Mouse (Mus musculus): ENCODE data around the gene Mybpc2. TPM values are rescaled to one million over a fixed set of nuclear protein-coding genes. Genes with fewer than 3 reads are reported as not detected.

Mybpc2 gene
- polyA plus RNA-seq, 1 experiment from 2014 or later = 0.63 TPM

DNA sequence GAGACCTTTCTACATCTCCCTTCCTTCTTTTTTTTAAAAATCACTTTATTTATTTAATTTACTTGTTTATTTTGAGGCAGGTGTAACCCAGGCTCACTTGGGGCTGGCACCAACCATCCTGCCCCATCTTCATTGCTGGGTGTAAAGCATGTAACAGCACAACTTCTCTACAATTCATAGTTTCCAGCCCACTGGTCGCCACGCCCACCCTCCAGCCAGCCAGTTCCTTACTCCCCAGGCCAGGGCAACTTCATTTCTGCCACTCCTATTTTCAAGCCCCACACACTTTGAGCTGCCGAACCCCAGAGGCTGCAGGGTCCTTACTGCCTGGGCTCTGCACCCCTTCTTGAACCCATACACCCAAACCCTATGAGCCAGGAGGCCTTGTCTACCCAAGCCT is 3.5 kb downstream of the Mybpc2 start:
- Histone ChIP-seq H3K4me1 (replicated peaks; ENCODE audit: control insufficient read depth, insufficient read depth, low read length) (peaks cover 16% of the 10 kb centered on the region), H3K4me2 (ENCODE audit: low read depth, low read length) (no peak overlapping the region), H3K27ac (ENCODE audit: low read length) (no peak overlapping the region), H3K9me3 (ENCODE audit: control insufficient read depth, low read length) (no peaks in the 10 kb centered on the region), H3K9ac (ENCODE audit: low read length) (no peak overlapping the region), H3K27me3 (ENCODE audit: control insufficient read depth, insufficient read depth, low read depth, low read length) (peaks cover 29% of the 10 kb centered on the region), H3K36me3 (ENCODE audit: control insufficient read depth, insufficient read depth, low read length) (no peaks in the 10 kb centered on the region), H3K4me3 (ENCODE audit: low read length) (no peak overlapping the region)
- ATAC-seq (ENCODE audit: low read depth) = no peak
- 56% methylated on average over 3 of the region's 3 CpGs for whole genome bisulfite sequencing

- no peak overlapping the region for H3K4me2 ChIP-seq (ENCODE audit: low read depth, low read length)
- H3K27me3 ChIP-seq (ENCODE audit: control insufficient read depth, insufficient read depth, low read depth, low read length) = peaks cover 25% of the 10 kb centered on the region
- peaks cover 3% of the 10 kb centered on the region for H3K4me1 ChIP-seq (replicated peaks; ENCODE audit: control insufficient read depth, insufficient read depth, low read length)
- no peaks in the 10 kb centered on the region for H3K36me3 ChIP-seq (ENCODE audit: control insufficient read depth, insufficient read depth, low read length)
- ATAC-seq (ENCODE audit: low read depth) = no peak
- H3K9ac ChIP-seq (ENCODE audit: low read length) = no peak overlapping the region
- 65% methylated on average over 9 of the region's 9 CpGs for WGBS
- no peak overlapping the region for H3K4me3 ChIP-seq (ENCODE audit: low read length)
- no peak overlapping the region for H3K27ac ChIP-seq (ENCODE audit: low read length)
- no peaks in the 10 kb centered on the region for H3K9me3 ChIP-seq (ENCODE audit: control insufficient read depth, low read length)
Measured at GRCm38 (mm10) chr7:44519240-44519913, 5.1 kb downstream of the Mybpc2 start.

DNA sequence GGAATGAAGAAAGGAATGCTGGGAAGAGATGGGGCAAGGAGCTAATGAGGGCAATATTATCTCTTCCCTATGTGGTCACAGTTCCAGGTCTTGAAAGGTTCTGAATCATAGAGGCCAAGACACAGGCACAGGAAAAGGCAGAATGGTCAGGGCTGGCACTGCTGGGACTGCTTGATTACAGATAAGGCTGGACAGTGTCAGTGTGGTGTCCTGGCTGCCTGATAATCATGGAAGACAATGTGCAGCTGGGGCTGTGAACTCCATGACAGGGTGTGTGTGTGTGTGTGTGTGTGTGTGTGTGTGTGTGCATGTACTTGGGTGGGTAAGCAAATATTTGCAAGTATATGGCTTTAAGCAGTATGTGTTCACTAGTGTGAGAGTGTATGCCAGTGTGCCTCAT is 17.0 kb downstream of the Mybpc2 start:
- Histone ChIP-seq H3K4me3 (ENCODE audit: low read length) (no peak overlapping the region), H3K9ac (ENCODE audit: low read length) (no peak overlapping the region), H3K4me2 (ENCODE audit: low read depth, low read length) (no peak overlapping the region), H3K4me1 (replicated peaks; ENCODE audit: control insufficient read depth, insufficient read depth, low read length) (no peaks in the 10 kb centered on the region), H3K36me3 (ENCODE audit: control insufficient read depth, insufficient read depth, low read length) (no peaks in the 10 kb centered on the region), H3K27ac (ENCODE audit: low read length) (no peak overlapping the region), H3K9me3 (ENCODE audit: control insufficient read depth, low read length) (no peaks in the 10 kb centered on the region), H3K27me3 (ENCODE audit: control insufficient read depth, insufficient read depth, low read depth, low read length) (no peaks in the 10 kb centered on the region; the same call in 1 of the 2 replicates)
- no peak for ATAC-seq (ENCODE audit: low read depth)

DNA sequence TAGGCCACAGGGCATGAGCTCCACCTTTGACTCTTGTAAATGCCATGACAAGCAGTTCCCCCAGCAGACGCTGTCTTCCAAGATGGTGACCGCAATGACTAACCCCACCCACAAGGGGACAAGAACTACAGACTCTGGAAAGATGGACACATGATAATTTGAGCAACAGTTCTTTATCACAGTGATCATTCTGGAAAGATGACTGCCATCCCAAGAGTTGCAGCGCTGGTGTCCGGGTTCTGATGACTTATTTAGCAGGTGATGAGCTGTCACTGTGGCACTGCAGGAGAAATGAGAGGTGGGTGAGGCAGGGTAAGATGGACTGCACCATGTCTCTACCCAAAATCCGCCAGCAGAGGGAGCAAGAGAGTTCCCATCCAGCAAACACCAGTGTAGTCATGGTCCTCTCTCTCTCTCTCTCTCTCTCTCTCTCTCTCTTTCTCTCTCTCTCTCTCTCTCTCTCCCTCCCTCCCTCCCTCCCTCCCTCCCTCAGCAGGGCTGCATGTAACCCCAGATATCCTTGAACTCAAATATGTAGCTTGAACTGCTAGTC is 22.8 kb downstream of the Mybpc2 start:
- 31% methylated on average over 5 of the region's 5 CpGs for WGBS
- H3K4me2 ChIP-seq (ENCODE audit: low read depth, low read length) = no peak overlapping the region
- H3K9ac ChIP-seq (ENCODE audit: low read length) = no peak overlapping the region
- no peak overlapping the region for H3K27ac ChIP-seq (ENCODE audit: low read length)
- H3K36me3 ChIP-seq (ENCODE audit: control insufficient read depth, insufficient read depth, low read length) = no peaks in the 10 kb centered on the region
- H3K9me3 ChIP-seq (ENCODE audit: control insufficient read depth, low read length) = no peaks in the 10 kb centered on the region
- H3K4me3 ChIP-seq (ENCODE audit: low read length) = no peak overlapping the region
- peaks cover 3% of the 10 kb centered on the region; the same call in 1 of the 2 replicates for H3K4me1 ChIP-seq (replicated peaks; ENCODE audit: control insufficient read depth, insufficient read depth, low read length)
- no peaks in the 10 kb centered on the region for H3K27me3 ChIP-seq (ENCODE audit: control insufficient read depth, insufficient read depth, low read depth, low read length)
- ATAC-seq (ENCODE audit: low read depth) = peak; percentile 34; the same call in 1 of the 2 replicates

DNA sequence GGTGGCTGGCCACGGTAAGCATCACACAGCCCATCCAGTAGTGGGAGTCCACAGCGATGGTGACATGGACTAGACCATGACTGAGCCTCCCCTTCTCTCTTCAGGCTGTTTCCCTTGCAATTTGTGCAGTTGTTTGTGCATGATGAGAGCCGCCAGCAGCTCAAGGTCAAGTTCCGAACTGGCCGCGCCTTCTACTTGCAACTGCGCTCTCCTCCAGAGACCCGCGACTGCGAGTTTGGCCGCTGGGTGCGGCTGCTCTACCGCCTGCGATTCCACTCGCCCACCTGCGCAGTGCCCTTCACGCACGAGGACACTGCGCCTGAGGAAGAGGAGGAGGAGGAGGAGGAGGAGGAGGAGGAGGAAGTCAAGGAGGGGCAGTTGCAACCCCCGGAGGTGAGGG is 24.4 kb downstream of the Mybpc2 start:
- no peak overlapping the region for H3K4me3 ChIP-seq (ENCODE audit: low read length)
- 43% methylated on average over 20 of the region's 20 CpGs for WGBS
- no peaks in the 10 kb centered on the region for H3K27me3 ChIP-seq (ENCODE audit: control insufficient read depth, insufficient read depth, low read depth, low read length)
- H3K27ac ChIP-seq (ENCODE audit: low read length) = no peak overlapping the region
- H3K4me1 ChIP-seq (replicated peaks; ENCODE audit: control insufficient read depth, insufficient read depth, low read length) = peaks cover 11% of the 10 kb centered on the region
- ATAC-seq (ENCODE audit: low read depth) = no peak
- H3K9ac ChIP-seq (ENCODE audit: low read length) = no peak overlapping the region
- H3K4me2 ChIP-seq (ENCODE audit: low read depth, low read length) = no peak overlapping the region
- no peaks in the 10 kb centered on the region for H3K9me3 ChIP-seq (ENCODE audit: control insufficient read depth, low read length)
- H3K36me3 ChIP-seq (ENCODE audit: control insufficient read depth, insufficient read depth, low read length) = no peaks in the 10 kb centered on the region

DNA sequence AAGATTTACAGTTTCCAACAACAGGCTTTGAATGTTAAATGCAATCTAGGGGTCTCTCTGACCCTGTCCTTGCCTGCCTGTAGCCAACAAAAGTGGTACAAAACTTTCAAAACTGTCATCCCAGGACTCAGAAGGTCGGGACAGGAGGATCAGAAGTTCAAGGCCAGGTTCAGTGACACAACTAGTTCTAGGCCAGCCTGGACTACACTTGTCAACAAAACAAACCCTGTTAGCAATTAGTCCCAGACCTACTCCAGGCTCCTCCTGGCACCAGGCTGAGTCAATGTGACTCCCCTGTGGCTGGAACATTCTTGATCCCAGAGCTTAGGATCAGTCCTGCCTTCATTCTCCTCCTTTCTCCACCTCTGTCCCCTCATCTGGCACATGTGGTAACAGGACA is 25.5 kb downstream of the Mybpc2 start:
- Histone ChIP-seq H3K9me3 (ENCODE audit: control insufficient read depth, low read length) (no peaks in the 10 kb centered on the region), H3K4me2 (ENCODE audit: low read depth, low read length) (no peak overlapping the region), H3K4me1 (replicated peaks; ENCODE audit: control insufficient read depth, insufficient read depth, low read length) (peaks cover 16% of the 10 kb centered on the region), H3K9ac (ENCODE audit: low read length) (no peak overlapping the region), H3K4me3 (ENCODE audit: low read length) (no peak overlapping the region), H3K27me3 (ENCODE audit: control insufficient read depth, insufficient read depth, low read depth, low read length) (no peaks in the 10 kb centered on the region), H3K27ac (ENCODE audit: low read length) (no peak overlapping the region), H3K36me3 (ENCODE audit: control insufficient read depth, insufficient read depth, low read length) (no peaks in the 10 kb centered on the region)
- 68% methylated on average over 1 of the region's 1 CpGs for WGBS
- ATAC-seq (ENCODE audit: low read depth) = no peak

DNA sequence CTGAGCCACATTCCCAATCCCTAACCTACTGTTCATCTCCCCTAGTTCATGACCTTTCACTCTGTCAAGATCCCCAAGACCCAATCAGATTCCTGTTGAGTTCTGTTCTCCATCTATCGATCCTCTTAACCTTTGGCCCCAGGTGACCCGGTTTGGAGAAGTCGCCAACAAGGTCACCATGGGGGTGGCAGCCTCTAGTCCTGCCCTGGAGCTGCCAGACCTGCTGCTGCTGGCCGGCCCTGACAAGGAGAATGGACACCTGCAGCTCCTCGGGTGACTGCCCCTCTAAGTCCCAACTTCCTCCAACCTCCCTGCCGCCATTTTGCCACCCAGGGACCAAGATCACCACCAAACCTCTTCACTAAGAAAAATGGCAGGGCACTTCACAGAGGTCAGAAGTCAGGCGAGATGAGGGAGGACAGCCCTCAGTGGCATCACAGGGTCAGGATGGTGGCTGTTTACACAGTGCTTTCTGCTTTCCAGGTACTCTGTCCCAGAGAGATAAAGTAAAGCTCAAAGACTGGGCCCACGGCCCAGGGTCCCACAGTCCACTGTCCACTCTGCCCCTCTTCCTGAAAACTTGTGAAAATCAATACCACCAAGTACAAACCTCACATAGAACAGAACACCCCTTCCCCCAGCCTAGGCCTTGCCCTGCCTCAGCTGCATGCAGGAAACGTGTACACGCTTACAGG is 26.9 kb downstream of the Mybpc2 start:
- peak overlapping the region; percentile 82 for H3K4me3 ChIP-seq (ENCODE audit: low read length)
- ATAC-seq (ENCODE audit: low read depth) = no peak
- H3K36me3 ChIP-seq (ENCODE audit: control insufficient read depth, insufficient read depth, low read length) = peaks cover 7% of the 10 kb centered on the region
- H3K27ac ChIP-seq (ENCODE audit: low read length) = no peak overlapping the region
- peaks cover 16% of the 10 kb centered on the region for H3K4me1 ChIP-seq (replicated peaks; ENCODE audit: control insufficient read depth, insufficient read depth, low read length)
- peak overlapping the region; percentile 98 for H3K4me2 ChIP-seq (ENCODE audit: low read depth, low read length)
- WGBS = 68% methylated on average over 10 of the region's 10 CpGs
- no peaks in the 10 kb centered on the region for H3K27me3 ChIP-seq (ENCODE audit: control insufficient read depth, insufficient read depth, low read depth, low read length)
- H3K9ac ChIP-seq (ENCODE audit: low read length) = peak overlapping the region; percentile 84
- H3K9me3 ChIP-seq (ENCODE audit: control insufficient read depth, low read length) = no peaks in the 10 kb centered on the region

- H3K27me3 ChIP-seq (ENCODE audit: control insufficient read depth, insufficient read depth, low read depth, low read length) = no peaks in the 10 kb centered on the region
- peak overlapping the region; percentile 84 for H3K9ac ChIP-seq (ENCODE audit: low read length)
- peaks cover 16% of the 10 kb centered on the region for H3K4me1 ChIP-seq (replicated peaks; ENCODE audit: control insufficient read depth, insufficient read depth, low read length)
- peak overlapping the region; percentile 98 for H3K4me2 ChIP-seq (ENCODE audit: low read depth, low read length)
- H3K27ac ChIP-seq (ENCODE audit: low read length) = peak overlapping the region; percentile 87
- peaks cover 12% of the 10 kb centered on the region for H3K36me3 ChIP-seq (ENCODE audit: control insufficient read depth, insufficient read depth, low read length)
- peak overlapping the region; percentile 82 for H3K4me3 ChIP-seq (ENCODE audit: low read length)
- no peaks in the 10 kb centered on the region for H3K9me3 ChIP-seq (ENCODE audit: control insufficient read depth, low read length)
- ATAC-seq (ENCODE audit: low read depth) = no peak
- WGBS = 0% methylated on average over 26 of the region's 26 CpGs
Measured at GRCm38 (mm10) chr7:44496771-44497109, 27.7 kb downstream of the Mybpc2 start.

DNA sequence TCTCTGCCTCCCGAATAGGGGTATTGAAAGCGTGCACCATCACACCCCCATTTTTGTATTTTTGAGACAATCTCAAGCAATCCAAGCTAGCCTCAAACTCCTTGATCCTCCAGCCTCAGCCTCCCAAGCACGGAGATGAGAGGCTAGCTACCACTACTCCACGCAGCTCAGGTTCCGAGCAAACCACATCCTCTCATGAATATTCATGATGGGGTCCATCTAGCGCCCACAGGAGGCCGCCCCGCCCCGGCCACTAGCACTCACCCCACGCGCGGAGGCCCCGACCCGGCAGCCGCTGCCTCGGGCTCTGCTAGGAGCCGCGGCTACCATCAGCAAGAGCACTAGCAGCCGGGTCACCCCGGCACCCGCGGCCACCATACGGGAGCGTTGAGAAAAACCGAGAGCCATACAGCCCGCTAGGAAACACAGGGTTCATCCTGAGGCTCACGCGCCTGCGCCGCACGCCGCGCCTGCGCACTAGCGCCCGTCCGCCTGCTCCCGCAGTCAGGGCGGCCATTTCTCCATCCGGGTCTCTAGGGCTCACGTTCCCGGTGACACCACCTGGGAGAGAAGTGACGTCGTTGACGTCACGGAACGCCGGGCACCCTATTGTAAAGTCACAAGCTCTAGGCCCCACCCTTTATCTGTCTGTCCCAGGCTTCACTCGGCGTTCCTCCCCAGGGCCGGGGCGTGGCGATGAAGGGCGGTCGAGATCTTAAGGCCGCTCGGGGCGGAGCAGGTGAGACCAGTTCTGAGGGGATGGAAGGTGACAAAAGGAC is 28.3 kb downstream of the Mybpc2 start, which contains the start of the genes Emc10 and Fam71e1:
Gene Emc10 (minus strand): TSS at position 538 of the 779 bp plus-strand sequence.
Gene Fam71e1 (plus strand): TSS at position 590 of the 779 bp plus-strand sequence.
- Histone ChIP-seq H3K27ac (ENCODE audit: low read length) (peak within 1 kb of the TSS; percentile 94), H3K9ac (ENCODE audit: low read length) (peak within 1 kb of the TSS; percentile 84), H3K4me1 (replicated peaks; ENCODE audit: control insufficient read depth, insufficient read depth, low read length) (peaks cover 16% of the 10 kb centered on the region), H3K36me3 (ENCODE audit: control insufficient read depth, insufficient read depth, low read length) (peaks cover 17% of the 10 kb centered on the region), H3K4me3 (ENCODE audit: low read length) (peak within 1 kb of the TSS; percentile 82), H3K9me3 (ENCODE audit: control insufficient read depth, low read length) (no peaks in the 10 kb centered on the region), H3K4me2 (ENCODE audit: low read depth, low read length) (peak within 1 kb of the TSS; percentile 98), H3K27me3 (ENCODE audit: control insufficient read depth, insufficient read depth, low read depth, low read length) (no peaks in the 10 kb centered on the region)
- under 1% methylated on average over 58 of the region's 58 CpGs for WGBS
- ATAC-seq (ENCODE audit: low read depth) = peak; percentile 97

Measured in lung, embryonic 16.5 days (tissue).